Mouse (Mus musculus) small intestine, adult 2 months (tissue): ENCODE results near the gene Zfp819.

ENCODE experiments used
- CTCF ChIP-seq: fragments of 200-500 bp; IDR thresholded peaks from 2 replicates; pipeline ENCODE4 v1.5.1; 2012; ENCODE audit warnings: low read depth, mild to moderate bottlenecking, control low read depth, inconsistent platforms, low read length, moderate library complexity, mixed read lengths; ENCODE audit not compliant: insufficient replicate concordance, insufficient read length; ENCODE audit errors: extremely low read depth
- POLR2A ChIP-seq: fragments of 200-500 bp; IDR thresholded peaks from 2 replicates; pipeline ENCODE4 v1.6.1; 2012; ENCODE audit warnings: low read depth, mild to moderate bottlenecking, control low read depth, inconsistent platforms, low read length, moderate library complexity

DNA sequence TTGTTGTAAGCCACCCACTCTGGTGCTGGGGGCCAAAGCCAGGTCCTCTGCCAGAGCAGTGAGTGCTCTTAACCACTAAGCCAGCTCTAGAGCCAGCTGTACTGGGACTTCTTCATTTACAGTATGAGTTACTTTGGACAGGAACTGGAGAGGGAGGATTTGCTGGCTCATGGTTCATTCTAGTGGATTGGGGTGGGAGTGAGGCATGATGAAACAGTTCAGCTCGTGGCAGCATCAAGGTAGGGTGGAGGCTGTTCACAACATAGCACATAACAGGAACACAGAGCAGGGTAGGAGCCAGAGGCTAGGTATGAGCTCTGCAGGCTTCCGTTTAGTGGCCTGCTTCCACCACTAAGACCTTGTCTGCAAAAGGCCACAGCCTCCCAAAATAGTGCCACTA is 29.2 kb downstream of the Zfp819 start:
- TF ChIP-seq CTCF (no peak), POLR2A (no peak)
